Mouse (Mus musculus): ENCODE results near the gene Saa2. TPM values are rescaled to one million over a fixed set of nuclear protein-coding genes. Genes with fewer than 3 reads are reported as not detected.
A peak's percentile ranks its signal among the peaks of the same experiment; 100 is the strongest.

Saa2 gene
- not detected for total RNA-seq (2018; cell fraction: chromatin; rRNA removed)
- under 1 TPM in 1 of 26 experiments, not detected in 25; 0.19 TPM for total RNA-seq (2018; cell fraction: cytosol; rRNA removed)
- total RNA-seq (2018; cell fraction: nucleus; rRNA removed), result under 1 TPM in 1 of 26 experiments, not detected in 25; 0.98 TPM
- not detected in 3 replicates for polyA plus RNA-seq (2018)

DNA sequence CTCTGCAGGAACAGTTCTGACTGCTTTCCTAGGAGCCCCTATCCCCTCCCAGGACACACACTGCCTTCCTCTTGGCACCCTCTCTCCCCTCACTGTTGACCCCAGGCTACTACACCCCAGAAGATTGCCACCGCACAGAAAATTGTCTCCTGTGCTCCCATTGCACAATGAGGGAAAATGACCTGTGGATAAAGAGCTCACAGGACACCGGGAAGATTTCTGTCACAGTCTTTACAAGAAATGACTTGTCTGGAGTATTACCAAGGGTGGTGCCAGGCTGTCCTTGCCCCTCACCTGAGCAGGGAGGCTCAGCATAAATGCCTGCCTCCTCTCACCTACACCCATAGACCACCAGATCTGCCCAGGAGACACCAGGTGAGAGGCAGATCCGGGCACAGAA, at the start of gene Saa2:
Gene Saa2, plus strand, starts transcription at position 301 of the 400 bp plus-strand sequence.
- H3K36me3 ChIP-seq (ENCODE audit: inconsistent target), result no peaks in the 10 kb centered on the region
- 77% methylated on average over 2 of the region's 3 CpGs for WGBS (ENCODE audit: missing documents)
- no peak within 1 kb of the TSS for H3K27ac ChIP-seq
- H3K79me2 ChIP-seq (ENCODE audit: inconsistent target), result no peaks in the 10 kb centered on the region
- no peak within 1 kb of the TSS for H3K4me3 ChIP-seq (ENCODE audit: inconsistent target)

GRCm38 (mm10) chr7:46710390-46710844, 41.2 kb upstream of the Saa2 start, which contains the start of gene Saal1:
Gene Saal1, minus strand, starts transcription at chr7:46710680.
- Histone ChIP-seq H3K4me3 (ENCODE audit: inconsistent target) (peak within 1 kb of the TSS; percentile 73), H3K79me2 (ENCODE audit: inconsistent target) (no peaks in the 10 kb centered on the region), H3K36me3 (ENCODE audit: inconsistent target) (peaks cover 8% of the 10 kb centered on the region), H3K27ac (0 out of 2 replicates have a peak within 1 kb of the TSS, but pooled peaks have one; percentile 15)
- 0% methylated on average over 37 of the region's 38 CpGs for WGBS (ENCODE audit: missing documents)

GRCm38 (mm10) chr7:46712250-46712649, 39.3 kb upstream of the Saa2 start:
- WGBS (ENCODE audit: missing documents), result 0% methylated on average over 6 of the region's 6 CpGs
- no peak overlapping the region for H3K27ac ChIP-seq
- no peak overlapping the region for H3K4me3 ChIP-seq (ENCODE audit: inconsistent target)
- H3K79me2 ChIP-seq (ENCODE audit: inconsistent target), result no peaks in the 10 kb centered on the region
- no peaks in the 10 kb centered on the region for H3K36me3 ChIP-seq (ENCODE audit: inconsistent target)

GRCm38 (mm10) chr7:46714518-46714917, 37.1 kb upstream of the Saa2 start:
- Histone ChIP-seq H3K4me3 (ENCODE audit: inconsistent target) (no peak overlapping the region), H3K36me3 (ENCODE audit: inconsistent target) (no peaks in the 10 kb centered on the region), H3K27ac (no peak overlapping the region), H3K79me2 (ENCODE audit: inconsistent target) (no peaks in the 10 kb centered on the region)
- 50% methylated on average over 4 of the region's 6 CpGs for WGBS (ENCODE audit: missing documents)

DNA sequence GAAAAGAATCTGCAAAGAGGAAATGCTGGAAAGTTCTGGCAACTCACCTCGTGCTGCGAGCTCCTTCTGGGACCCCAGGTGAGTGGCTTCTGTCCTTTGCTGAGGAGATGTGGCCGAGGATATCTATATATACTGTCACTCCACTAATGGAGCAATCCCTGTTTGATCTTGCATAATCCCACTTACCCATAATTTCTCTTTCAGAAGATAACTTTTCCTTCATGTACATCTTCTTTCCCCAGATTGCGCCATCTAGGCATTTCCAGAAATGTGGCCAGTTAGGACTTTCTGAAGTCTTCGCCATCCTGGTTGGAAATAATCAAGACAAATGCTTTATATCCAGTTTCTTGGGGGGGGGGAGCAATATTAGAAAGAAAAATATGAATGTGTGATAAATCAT, 36.0 kb upstream of the Saa2 start, which contains the start of gene Saa3:
Gene Saa3, minus strand, starts transcription at position 101 of the 400 bp plus-strand sequence.
- Histone ChIP-seq H3K79me2 (ENCODE audit: inconsistent target) (no peaks in the 10 kb centered on the region), H3K36me3 (ENCODE audit: inconsistent target) (no peaks in the 10 kb centered on the region), H3K4me3 (ENCODE audit: inconsistent target) (no peak within 1 kb of the TSS), H3K27ac (no peak within 1 kb of the TSS)
- 72% methylated on average over 4 of the region's 5 CpGs for WGBS (ENCODE audit: missing documents)

GRCm38 (mm10) chr7:46716897-46717296, 34.7 kb upstream of the Saa2 start:
- no peaks in the 10 kb centered on the region for H3K36me3 ChIP-seq (ENCODE audit: inconsistent target)
- H3K79me2 ChIP-seq (ENCODE audit: inconsistent target), result no peaks in the 10 kb centered on the region
- H3K4me3 ChIP-seq (ENCODE audit: inconsistent target), result no peak overlapping the region
- 6% methylated on average over 5 of the region's 5 CpGs for WGBS (ENCODE audit: missing documents)
- no peak overlapping the region for H3K27ac ChIP-seq

GRCm38 (mm10) chr7:46718591-46719270, 32.9 kb upstream of the Saa2 start:
- H3K4me3 ChIP-seq (ENCODE audit: inconsistent target), result no peak overlapping the region
- H3K27ac ChIP-seq, result no peak overlapping the region
- 75% methylated on average over 7 of the region's 7 CpGs for WGBS (ENCODE audit: missing documents)
- H3K79me2 ChIP-seq (ENCODE audit: inconsistent target), result no peaks in the 10 kb centered on the region
- no peaks in the 10 kb centered on the region for H3K36me3 ChIP-seq (ENCODE audit: inconsistent target)

DNA sequence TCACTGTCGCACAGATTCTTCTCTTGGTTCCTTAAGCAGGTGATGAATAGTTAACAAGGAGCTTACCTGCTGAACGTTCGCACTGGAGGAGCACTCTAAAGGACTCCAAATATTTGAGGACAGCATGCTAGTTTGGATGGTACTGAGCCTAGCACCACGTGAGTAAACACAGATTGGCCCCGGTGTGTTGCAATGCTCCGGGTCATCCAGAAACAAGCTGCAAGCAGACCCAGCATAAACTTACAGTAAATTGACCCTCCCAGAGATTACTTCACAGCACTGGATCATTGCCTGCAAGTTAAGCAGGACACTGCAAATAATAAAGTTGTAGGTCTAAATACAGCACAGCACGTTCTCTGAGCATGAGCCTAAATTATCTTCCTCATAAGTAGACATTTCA, 32.1 kb upstream of the Saa2 start:
- WGBS (ENCODE audit: missing documents), result 70% methylated on average over 7 of the region's 7 CpGs
- H3K4me3 ChIP-seq (ENCODE audit: inconsistent target), result no peak overlapping the region
- no peaks in the 10 kb centered on the region for H3K79me2 ChIP-seq (ENCODE audit: inconsistent target)
- no peak overlapping the region for H3K27ac ChIP-seq
- H3K36me3 ChIP-seq (ENCODE audit: inconsistent target), result no peaks in the 10 kb centered on the region

DNA sequence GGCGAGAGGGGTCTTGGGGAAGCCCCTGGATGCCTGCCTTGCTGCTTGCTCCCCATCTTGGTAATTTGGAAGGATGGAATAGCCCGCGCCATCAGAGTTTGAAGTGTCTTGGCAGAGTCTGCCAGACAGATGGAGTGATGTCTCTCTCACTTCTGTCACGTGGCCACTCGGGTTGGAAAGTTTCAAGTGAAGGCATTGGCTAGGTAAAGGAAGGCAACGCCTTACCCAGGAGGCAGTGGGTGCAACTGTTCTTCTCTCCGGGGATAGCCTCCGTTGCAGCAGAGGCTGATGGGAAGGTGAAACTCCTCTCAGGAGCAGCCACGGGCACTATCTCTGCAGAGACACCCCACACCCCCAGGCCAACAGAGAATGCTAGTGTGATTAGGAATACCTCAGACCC, 31.1 kb upstream of the Saa2 start:
- Histone ChIP-seq H3K79me2 (ENCODE audit: inconsistent target) (no peaks in the 10 kb centered on the region), H3K36me3 (ENCODE audit: inconsistent target) (no peaks in the 10 kb centered on the region), H3K27ac (no peak overlapping the region), H3K4me3 (ENCODE audit: inconsistent target) (no peak overlapping the region)
- WGBS (ENCODE audit: missing documents), result 74% methylated on average over 9 of the region's 9 CpGs

DNA sequence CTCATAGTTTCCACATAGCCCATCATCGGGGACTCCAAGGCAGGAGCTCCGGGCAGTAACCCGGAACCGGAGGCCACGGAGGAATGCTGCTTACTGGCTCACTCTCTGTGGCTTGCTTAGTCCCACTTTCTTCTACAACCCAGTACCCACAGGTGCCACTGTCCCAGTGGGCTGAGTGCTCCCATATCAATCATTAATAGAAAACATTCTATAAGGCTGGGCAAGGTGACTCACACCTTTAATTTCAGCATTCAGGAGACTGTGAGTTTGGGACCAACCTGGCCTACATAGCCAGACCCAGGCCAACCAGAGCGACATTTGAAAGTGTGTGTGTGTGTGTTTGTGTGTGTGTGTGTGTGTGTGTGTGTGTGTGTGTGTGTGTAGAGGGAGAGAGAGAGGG, 28.2 kb upstream of the Saa2 start:
- Histone ChIP-seq H3K4me3 (ENCODE audit: inconsistent target) (no peak overlapping the region), H3K36me3 (ENCODE audit: inconsistent target) (no peaks in the 10 kb centered on the region), H3K27ac (no peak overlapping the region), H3K79me2 (ENCODE audit: inconsistent target) (no peaks in the 10 kb centered on the region)
- 97% methylated on average over 6 of the region's 6 CpGs for WGBS (ENCODE audit: missing documents)

DNA sequence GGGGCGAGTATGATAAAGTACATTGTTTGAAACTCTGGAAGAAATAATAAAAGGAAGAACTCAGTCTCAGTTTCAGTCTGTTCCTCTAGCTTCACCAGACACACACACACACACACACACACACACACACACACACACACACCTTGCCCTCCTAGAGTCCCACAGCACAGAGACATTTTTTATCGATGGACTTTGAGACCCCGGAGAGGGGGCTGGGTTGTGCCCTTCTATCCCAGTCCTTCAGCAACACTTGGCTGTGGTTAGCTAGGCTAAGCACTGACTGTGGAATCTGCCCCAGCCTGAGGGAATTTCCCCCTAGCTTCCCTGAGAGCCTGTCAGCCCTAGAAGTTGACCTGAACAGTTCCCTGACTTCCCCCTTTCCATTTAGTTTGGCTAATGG, 27.7 kb upstream of the Saa2 start:
- 75% methylated on average over 3 of the region's 3 CpGs for WGBS (ENCODE audit: missing documents)

DNA sequence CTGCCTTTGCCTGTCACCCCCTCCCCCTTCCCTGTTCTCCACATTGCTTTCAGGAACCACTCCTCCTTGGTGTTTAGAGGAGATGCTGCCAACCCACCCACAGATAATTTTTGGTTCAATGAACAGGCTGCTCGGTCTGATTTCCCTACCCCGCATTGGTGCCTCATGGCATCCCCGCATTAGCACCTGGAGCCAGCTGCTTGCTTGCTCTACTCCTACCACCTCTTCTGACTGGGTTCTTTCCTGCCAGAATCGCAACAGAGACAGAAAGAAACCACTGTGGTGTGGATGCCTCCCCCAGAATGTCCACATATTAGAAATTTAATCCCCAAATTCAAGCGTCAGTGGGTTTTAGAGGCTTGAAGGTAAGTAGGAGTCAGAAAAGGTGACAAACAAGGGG, 27.2 kb upstream of the Saa2 start:
- 73% methylated on average over 5 of the region's 5 CpGs for WGBS (ENCODE audit: missing documents)
- H3K4me3 ChIP-seq (ENCODE audit: inconsistent target), result no peak overlapping the region
- H3K27ac ChIP-seq, result no peak overlapping the region
- no peaks in the 10 kb centered on the region for H3K36me3 ChIP-seq (ENCODE audit: inconsistent target)
- no peaks in the 10 kb centered on the region for H3K79me2 ChIP-seq (ENCODE audit: inconsistent target)

More for the DNA sequence above, 27.7 kb upstream of the Saa2 start:
- H3K27ac ChIP-seq, result no peak overlapping the region
- H3K79me2 ChIP-seq (ENCODE audit: inconsistent target), result no peaks in the 10 kb centered on the region
- H3K36me3 ChIP-seq (ENCODE audit: inconsistent target), result no peaks in the 10 kb centered on the region
- no peak overlapping the region for H3K4me3 ChIP-seq (ENCODE audit: inconsistent target)

GRCm38 (mm10) chr7:46727584-46727983, 24.0 kb upstream of the Saa2 start:
- H3K27ac ChIP-seq, result no peak overlapping the region
- no peak overlapping the region for H3K4me3 ChIP-seq (ENCODE audit: inconsistent target)
- no peaks in the 10 kb centered on the region for H3K36me3 ChIP-seq (ENCODE audit: inconsistent target)
- 92% methylated on average over 1 of the region's 1 CpGs for WGBS (ENCODE audit: missing documents)
- H3K79me2 ChIP-seq (ENCODE audit: inconsistent target), result no peaks in the 10 kb centered on the region

GRCm38 (mm10) chr7:46732458-46732857, 19.1 kb upstream of the Saa2 start, which contains the start of gene Saa4:
Gene Saa4, minus strand, starts transcription at chr7:46732603.
- Histone ChIP-seq H3K36me3 (ENCODE audit: inconsistent target) (no peaks in the 10 kb centered on the region), H3K79me2 (ENCODE audit: inconsistent target) (no peaks in the 10 kb centered on the region), H3K27ac (no peak within 1 kb of the TSS), H3K4me3 (ENCODE audit: inconsistent target) (no peak within 1 kb of the TSS)
- 87% methylated on average over 4 of the region's 4 CpGs for WGBS (ENCODE audit: missing documents)

- H3K36me3 ChIP-seq (ENCODE audit: inconsistent target), result no peaks in the 10 kb centered on the region
- peak overlapping the region; percentile 49 for H3K27ac ChIP-seq
- 46% methylated on average over 2 of the region's 2 CpGs for WGBS (ENCODE audit: missing documents)
- no peaks in the 10 kb centered on the region for H3K79me2 ChIP-seq (ENCODE audit: inconsistent target)
- no peak overlapping the region for H3K4me3 ChIP-seq (ENCODE audit: inconsistent target)
These were observed 16.6 kb upstream of the Saa2 start for GRCm38 (mm10) chr7:46734983-46735382.

Measured in macrophage (primary cell).